ENCODE assay signal across 11 mouse cellular contexts in the genomic region with DNA sequence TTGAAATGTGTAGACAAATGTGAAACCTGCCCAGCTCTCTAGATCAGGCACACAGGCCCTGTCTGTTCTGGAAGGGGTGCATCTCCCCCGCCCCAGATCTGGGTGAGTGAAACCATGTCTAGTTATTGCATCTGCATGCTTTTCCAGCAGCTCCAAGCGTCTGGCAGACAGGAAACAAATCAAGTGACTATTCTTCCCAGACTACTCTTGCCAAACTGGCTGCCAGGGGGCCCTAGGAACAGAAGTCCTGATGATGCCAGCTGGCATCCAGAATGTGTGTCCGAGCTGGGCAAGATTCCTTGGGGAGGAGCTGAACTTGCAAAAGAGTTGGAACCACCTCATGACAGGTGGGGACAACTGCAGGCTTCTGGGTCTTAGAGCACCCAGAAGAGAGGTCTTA. TPM values are rescaled to one million over a fixed set of nuclear protein-coding genes. Genes with fewer than 3 reads are reported as not detected.
DNase-seq lines count a peak whose midpoint lies in the region; ATAC-seq and TF ChIP-seq lines count a peak whose summit lies in the region.
"Had no signal": no experiment of that assay in that cellular context is flagged by ENCODE, and none has a peak within 500 bp of the region (broad histone marks: within the 10 kb centered on the region; RNA-seq: fewer than 3 reads in every experiment).

No protein-coding gene starts in this region.

- no peak overlapping the region for H3K27ac ChIP-seq in lung, postnatal 0 days (ENCODE audit: low read length)
- H3K27ac ChIP-seq in gastrocnemius, adult 2 months: no peak overlapping the region
- H3K27ac ChIP-seq: heart, embryonic 15.5 days had no signal

- no peak for TF ChIP-seq EP300 in lung, postnatal 0 days (IDR thresholded peaks at IDR 0.05)

- ATAC-seq in frontal cortex, adult (ENCODE audit: low TSS enrichment): no peak
- no peak for ATAC-seq in lung, postnatal 0 days

- no peaks in the 10 kb centered on the region for H3K9me3 ChIP-seq in lung, postnatal 0 days (ENCODE audit: low read length)
- H3K9me3 ChIP-seq: heart, embryonic 15.5 days had no signal

- H3K36me3 ChIP-seq in lung, postnatal 0 days (ENCODE audit: insufficient read depth, low read length): no peaks in the 10 kb centered on the region
- H3K36me3 ChIP-seq: heart, embryonic 15.5 days had no signal

- no peaks in the 10 kb centered on the region for H3K4me1 ChIP-seq in lung, postnatal 0 days (ENCODE audit: insufficient read depth, low read depth, low read length)
- H3K4me1 ChIP-seq: heart, embryonic 15.5 days had no signal

- 41% methylated on average over 3 of the region's 3 CpGs for WGBS in lung, postnatal 0 days

- DNase-seq in frontal cortex, adult 2 months (ENCODE audit: extremely low spot score in 1 of 2, low spot score in 1 of 2): peak; percentile 3 to 33
- DNase-seq in lung, postnatal 36 days: peak; percentile 5
- DNase-seq in lung, postnatal 0 days (ENCODE audit: low spot score): no peak
- peak; percentile 37 for DNase-seq in gastrocnemius, adult 2 months
- DNase-seq in left cerebral cortex, postnatal 25 days (ENCODE audit: low spot score in 2 of 2): peak; percentile 6 to 21
- no peak for DNase-seq in thymus, adult 18-20 months
- DNase-seq in frontal cortex, postnatal 25 days (ENCODE audit: low spot score in 2 of 2): no peak
- DNase-seq: lung, postnatal 14 days had no signal

- H3K4me2 ChIP-seq in lung, postnatal 0 days (replicated peaks; ENCODE audit: low read depth, low read length): no peak overlapping the region
- H3K4me2 ChIP-seq: heart, embryonic 15.5 days had no signal

- H3K27me3 ChIP-seq in lung, postnatal 0 days (replicated peaks; ENCODE audit: insufficient read depth, low read length): no peaks in the 10 kb centered on the region
- H3K27me3 ChIP-seq: heart, embryonic 15.5 days had no signal

- no peak overlapping the region for H3K4me3 ChIP-seq in lung, postnatal 0 days (ENCODE audit: low read depth, low read length)
- H3K4me3 ChIP-seq in gastrocnemius, adult 2 months: no peak overlapping the region
- H3K4me3 ChIP-seq: heart, embryonic 15.5 days had no signal

- no peak overlapping the region for H3K9ac ChIP-seq in lung, postnatal 0 days (replicated peaks; ENCODE audit: low read depth)
- H3K9ac ChIP-seq: heart, embryonic 15.5 days had no signal

- intact Hi-C loops in gastrocnemius, adult 2 months (cut with DNase I): no loop called here
- intact Hi-C loops in left cerebral cortex, postnatal 25 days (cut with DNase I): no loop called here

- TF ChIP-seq CTCF in lung, postnatal 0 days (IDR thresholded peaks at IDR 0.05): no peak
- TF ChIP-seq CTCF in gastrocnemius, adult 2 months (IDR thresholded peaks at IDR 0.05): no peak

RNA-seq across cellular contexts. Expression of gene Sowahd, which starts 20.3 kb away (rescaled TPM):
- 0.06 TPM in 1 of 2 replicates, not detected in the other for polyA plus RNA-seq in frontal cortex, adult 2 months (2012; rRNA removed)
- not detected in 2 replicates for polyA plus RNA-seq in lung, postnatal 0 days (2015; fragmentation: Nextera tagmentation; extraction: Ambion mirVana)
- total RNA-seq in gastrocnemius, adult 2 months (2021): not detected
- not detected for total RNA-seq in left cerebral cortex, postnatal 25 days (2021)
- total RNA-seq: left cerebral cortex, adult 18-20 months had no signal

RNA-seq across cellular contexts. Expression of gene Sept6, which starts 36.8 kb away (rescaled TPM):
- 38.6 and 40.7 TPM in 2 replicates for polyA plus RNA-seq in frontal cortex, adult 2 months (2012; rRNA removed)
- 4.8 and 6.4 TPM in 2 replicates for polyA plus RNA-seq in lung, postnatal 0 days (2015; fragmentation: Nextera tagmentation; extraction: Ambion mirVana)
- 1 to 10 TPM in 1 of 2 experiments, under 1 TPM in 1; 0.99 to 1.9 TPM for total RNA-seq in gastrocnemius, adult 2 months (2021)
- total RNA-seq in left cerebral cortex, postnatal 25 days (2021): 10 to 100 TPM; 57.9 to 63.8 TPM

RNA-seq across cellular contexts. Expression of gene Rpl39, which starts 56.8 kb away (rescaled TPM):
- 236 and 294 TPM in 2 replicates for polyA plus RNA-seq in frontal cortex, adult 2 months (2012; rRNA removed)
- polyA plus RNA-seq in lung, postnatal 0 days (2015; fragmentation: Nextera tagmentation; extraction: Ambion mirVana): 416 and 436 TPM in 2 replicates
- total RNA-seq in gastrocnemius, adult 2 months (2021): 100 to 1,000 TPM; 265 to 297 TPM
- 100 to 1,000 TPM; 246 to 253 TPM for total RNA-seq in left cerebral cortex, postnatal 25 days (2021)

Comparison
In these comparisons a context has a peak if more than half of its experiments do, and no peak if none do; other contexts are left out.
1. DNase-seq: peak in frontal cortex, adult 2 months (2 of 2), lung, postnatal 36 days (single experiment), gastrocnemius, adult 2 months (single experiment) and left cerebral cortex, postnatal 25 days (2 of 2); none in lung, postnatal 0 days (single experiment), thymus, adult 18-20 months (0 of 2) and frontal cortex, postnatal 25 days (0 of 2).
2. RNA of gene Sept6, which starts 36.8 kb away (total RNA-seq): 57.9 to 63.8 TPM in left cerebral cortex, postnatal 25 days; 0.99 to 1.9 TPM in gastrocnemius, adult 2 months; every median in the first group is over 10 times any median in the second.